Mouse (Mus musculus) kidney, adult 2 months (tissue): ENCODE results near the gene Mrgprh.

ENCODE experiments used
- CTCF ChIP-seq: fragments of 200-500 bp; conservative IDR thresholded peaks from 2 replicates; pipeline ENCODE4 v1.5.1; 2011; ENCODE audit warnings: low read depth, mild to moderate bottlenecking, control low read depth, low read length, moderate library complexity, mixed read lengths; ENCODE audit not compliant: insufficient read depth, insufficient read length
- POLR2A ChIP-seq: fragments of 200-500 bp; IDR thresholded peaks from one replicate; pipeline ENCODE4 v1.6.1; 2011; ENCODE audit warnings: low read depth, low read length, control low read depth

- TF ChIP-seq POLR2A (no peak), CTCF (no peak)
Observed at GRCm38 (mm10) chr17:12904349-12904748, 28.5 kb downstream of the Mrgprh start.
